Mouse (Mus musculus) monocyte, adult 5-6 weeks (primary cell): ENCODE results near the gene Paqr4. TPM values are rescaled to one million over a fixed set of nuclear protein-coding genes. Genes with fewer than 3 reads are reported as not detected.
"Not testable (repeated sequence)": the region's sequence is repeated elsewhere in the genome, so short reads cannot be mapped to it uniquely, and the experiment has no call there.

Experiments
- ATAC-seq: fragments of 153-309, 156-312 bp; replicated peaks from 2 replicates; pipeline ENCODE4 v1.8.0; 2017; ENCODE audit warnings: mild to moderate bottlenecking; ENCODE audit not compliant: low TSS enrichment, insufficient number of reproducible peaks, severe bottlenecking, poor library complexity, low FRiP score
- total RNA-seq: library from RNA; stranded (forward); fragments of 200-1000, 200-491, 200-594 nt; gene quantifications from 3 replicates; pipeline ENCODE4 v1.2.3, GENCODE M21; 2017

Gene Paqr4
- 0.38 to 5.1 TPM (median 2.9 TPM) in 3 replicates for total RNA-seq

DNA sequence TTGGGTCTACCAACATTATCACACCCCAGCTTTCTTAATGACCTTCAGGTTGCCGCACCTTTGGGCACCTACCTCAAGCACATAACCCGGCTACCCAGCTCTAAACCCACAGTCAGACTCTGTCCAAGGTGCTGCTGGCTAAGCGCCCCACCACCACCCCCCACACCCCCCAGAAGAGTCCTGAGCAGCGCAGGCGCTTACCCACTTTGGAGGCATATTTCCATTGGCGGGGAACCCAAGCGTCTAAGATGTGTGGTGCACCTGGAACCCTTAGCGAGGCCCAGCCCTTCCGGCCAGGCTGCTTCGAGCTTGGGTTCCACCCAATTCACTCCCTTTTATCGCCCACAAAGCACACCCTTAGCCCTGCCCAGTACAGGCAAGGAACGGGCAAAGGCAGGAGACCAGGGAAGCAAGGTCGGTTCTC lies at the start of gene Paqr4:
Paqr4 (minus strand) TSS at position 270 of the 424 bp plus-strand sequence.
- no peak for ATAC-seq

DNA sequence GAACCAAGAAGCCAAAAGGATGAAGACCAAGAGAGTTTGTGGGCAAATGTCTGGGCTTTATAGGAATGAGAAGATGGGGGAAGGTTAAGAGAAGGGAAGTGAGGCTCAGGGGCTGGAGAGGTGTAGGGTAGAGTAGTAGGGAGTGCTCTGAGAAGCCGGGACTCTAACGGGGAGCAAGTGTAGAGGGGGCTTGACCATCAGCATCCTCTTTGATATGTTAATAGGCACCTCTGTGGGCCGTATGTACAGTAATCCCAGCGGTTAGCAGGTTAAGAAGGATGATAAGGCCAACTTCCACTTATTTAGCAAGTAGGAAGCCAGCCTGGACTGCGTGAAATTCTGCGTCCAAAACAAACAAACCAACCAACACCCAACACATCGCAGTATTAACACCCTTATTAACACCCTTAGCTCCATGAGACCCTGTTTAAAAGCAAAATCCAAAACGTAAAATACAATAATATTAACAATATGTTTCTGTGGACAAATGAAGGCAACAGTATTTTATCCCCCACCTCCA lies 49.1 kb upstream of the Paqr4 start:
- ATAC-seq: no peak

DNA sequence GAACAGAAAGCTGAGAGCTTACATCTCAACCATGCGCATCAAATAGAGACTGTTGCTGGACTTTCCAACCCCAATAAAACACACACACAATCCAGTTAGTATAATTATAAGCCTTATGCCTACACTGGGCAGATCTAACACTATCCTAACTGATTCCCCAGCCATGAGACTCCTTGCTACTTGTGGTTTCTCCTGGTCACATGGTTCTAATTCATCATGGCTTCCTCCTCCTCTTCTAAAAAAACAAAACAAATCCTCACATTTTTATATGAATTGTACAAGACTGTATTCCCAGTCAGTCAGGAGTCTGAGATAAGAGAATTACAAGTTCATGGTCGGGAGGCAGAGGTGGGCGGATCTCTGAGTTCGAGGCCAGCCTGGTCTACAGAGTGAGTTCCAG lies 48.3 kb upstream of the Paqr4 start:
- ATAC-seq: no peak

DNA sequence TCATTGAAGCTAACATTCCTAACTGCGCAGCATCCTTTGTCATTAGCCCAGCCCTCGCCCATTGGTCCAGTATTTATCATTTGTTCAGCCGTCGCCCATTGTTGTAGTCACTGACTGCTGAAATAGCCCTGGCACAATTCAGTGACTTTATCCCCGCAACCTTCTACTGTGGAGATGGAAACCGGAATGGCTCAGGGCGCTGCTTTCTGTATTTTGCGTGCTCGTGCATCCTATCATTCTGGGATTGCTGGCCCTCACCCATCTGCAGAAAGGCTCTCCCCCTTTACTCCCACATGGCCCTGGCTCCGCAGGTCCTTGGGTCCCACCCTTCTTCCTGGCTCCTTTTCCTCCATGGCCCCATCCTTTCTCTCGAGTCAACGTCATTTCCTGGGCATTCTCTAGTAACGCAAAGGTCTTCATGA lies 45.9 kb upstream of the Paqr4 start:
- ATAC-seq: no peak

DNA sequence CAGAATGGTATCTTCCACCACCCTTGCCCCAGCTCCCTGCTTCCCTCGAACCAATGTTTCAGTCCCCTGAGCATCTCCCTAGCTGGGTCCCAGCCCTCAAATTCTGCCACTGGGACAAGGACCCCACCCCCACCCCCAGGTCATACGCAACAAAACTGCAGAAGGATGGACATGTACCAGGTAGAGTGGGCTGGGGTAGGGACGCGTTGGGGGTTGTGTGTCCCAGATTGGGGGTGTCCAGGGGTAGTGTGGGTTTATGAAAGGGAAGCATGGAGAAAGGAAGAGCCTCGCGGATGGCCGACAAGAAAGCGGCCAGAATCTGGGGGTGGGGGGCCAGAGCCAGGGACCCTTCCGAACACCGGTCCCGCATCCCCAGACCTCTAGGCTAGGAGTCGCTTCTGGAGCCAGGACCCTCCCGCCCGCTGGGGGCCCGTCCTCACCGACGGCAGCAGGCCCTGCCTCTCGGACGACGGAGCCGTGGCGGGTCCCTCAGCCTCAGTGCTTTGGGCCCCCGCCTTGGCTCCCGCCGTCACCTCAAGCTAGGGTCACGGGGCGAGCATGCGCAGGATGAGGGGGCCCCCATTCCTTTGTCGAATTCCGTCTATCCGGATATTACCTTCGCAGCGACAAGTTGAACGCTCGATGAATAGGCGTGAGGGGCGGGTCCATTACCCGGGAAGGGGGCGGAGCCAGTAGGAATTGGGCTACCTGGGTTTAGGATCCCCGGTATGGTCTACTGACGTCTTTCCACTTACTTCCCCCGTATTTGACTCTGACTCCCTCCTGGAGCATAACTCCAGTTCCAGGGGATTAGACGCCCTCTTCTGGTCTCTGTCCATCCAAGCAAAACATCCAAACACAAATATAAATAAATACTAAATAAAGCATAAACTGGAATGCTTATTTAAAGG lies 45.1 kb upstream of the Paqr4 start, which contains the start of gene Flywch2:
Flywch2 (minus strand) TSS at position 521 of the 911 bp plus-strand sequence.
- ATAC-seq: peak; percentile 59

DNA sequence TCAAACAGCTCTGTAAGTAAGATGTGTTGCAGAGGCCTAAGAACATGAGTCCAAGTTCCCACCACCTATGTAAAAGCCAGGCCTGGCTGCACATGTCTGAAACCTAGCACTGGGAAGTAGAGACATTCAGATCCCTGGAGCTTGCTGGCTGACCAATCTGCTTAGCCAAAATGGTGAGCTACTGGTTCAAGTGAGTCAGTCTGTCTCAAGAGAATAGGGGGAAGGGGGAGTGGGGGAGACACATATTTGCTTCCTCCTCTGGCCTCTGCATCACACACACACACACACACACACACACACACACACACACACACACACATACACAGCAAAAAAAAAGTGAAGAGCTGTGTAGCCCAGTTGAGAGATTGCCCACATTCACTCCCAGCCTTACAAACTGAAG lies 42.7 kb upstream of the Paqr4 start:
- ATAC-seq: no peak

DNA sequence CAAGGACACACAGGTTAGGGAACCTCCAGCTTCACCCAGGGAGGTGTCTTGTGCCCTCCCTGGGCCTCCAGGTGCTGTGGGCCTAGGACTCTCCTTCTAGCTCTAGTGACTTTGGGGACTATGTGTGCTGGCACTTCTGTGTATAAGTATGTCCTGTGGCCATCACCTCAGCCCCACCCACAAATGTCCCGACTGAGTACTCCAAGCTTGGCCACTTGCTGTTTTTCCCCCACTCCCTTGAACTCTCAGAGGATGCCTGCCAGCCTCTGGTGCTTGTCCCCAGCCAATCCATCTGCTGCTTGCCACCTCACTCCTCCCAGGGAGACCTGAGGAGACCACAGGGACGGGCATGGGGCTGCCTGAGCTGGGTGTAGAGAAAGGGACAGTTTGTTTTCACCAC lies 37.8 kb upstream of the Paqr4 start:
- ATAC-seq: no peak

GRCm38 (mm10) chr17:23777141-23777540 lies 36.5 kb upstream of the Paqr4 start:
- ATAC-seq: no peak

- ATAC-seq: no peak
Observed at GRCm38 (mm10) chr17:23776216-23776615, 35.5 kb upstream of the Paqr4 start.

DNA sequence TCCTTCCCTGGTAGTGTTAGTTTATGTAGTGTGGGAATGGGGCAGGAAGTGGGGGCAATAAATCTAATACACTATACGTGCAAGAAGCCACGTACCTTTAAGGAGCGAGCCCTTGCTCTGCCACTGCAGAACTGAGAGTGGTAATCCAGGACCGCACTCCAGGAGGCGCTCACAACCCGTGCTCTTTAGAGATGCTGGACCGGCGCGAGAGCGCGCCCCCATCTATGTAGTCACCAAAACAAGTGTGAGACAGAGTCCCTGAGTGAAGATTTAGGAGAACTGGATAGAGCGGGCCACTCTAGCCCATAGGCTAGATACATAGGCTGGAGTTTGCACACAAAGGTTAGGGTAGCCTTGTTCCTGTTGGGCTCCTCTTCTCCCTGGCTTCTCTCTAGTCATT lies 33.4 kb upstream of the Paqr4 start:
- peak; percentile 77 for ATAC-seq

DNA sequence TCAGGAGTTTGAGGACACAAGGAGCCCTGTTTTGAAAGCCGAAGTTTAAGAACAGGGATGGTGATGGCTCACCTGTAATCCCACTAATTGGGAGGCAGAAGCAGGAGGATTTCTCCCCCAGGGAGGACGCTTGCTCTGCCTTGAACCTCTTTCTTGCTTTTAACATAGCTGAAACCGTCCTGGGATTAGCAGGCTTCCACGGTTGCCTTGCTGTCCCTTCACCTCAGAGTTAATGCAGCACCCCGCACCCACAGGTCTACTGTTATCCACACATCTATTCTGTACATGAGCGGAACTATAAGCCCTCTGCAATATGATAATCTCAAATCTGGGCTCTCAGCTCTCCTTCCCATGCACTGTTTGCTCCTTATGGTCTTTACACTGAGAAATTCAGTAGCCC lies 33.0 kb upstream of the Paqr4 start:
- no peak for ATAC-seq

- not testable (repeated sequence) for ATAC-seq
Observed at GRCm38 (mm10) chr17:23772219-23772556, 31.5 kb upstream of the Paqr4 start.

GRCm38 (mm10) chr17:23771284-23772218 lies 30.9 kb upstream of the Paqr4 start, which contains the start of gene Flywch1:
TSS of gene Flywch1 (minus strand) at chr17:23771602.
- peak; percentile 97 for ATAC-seq

DNA sequence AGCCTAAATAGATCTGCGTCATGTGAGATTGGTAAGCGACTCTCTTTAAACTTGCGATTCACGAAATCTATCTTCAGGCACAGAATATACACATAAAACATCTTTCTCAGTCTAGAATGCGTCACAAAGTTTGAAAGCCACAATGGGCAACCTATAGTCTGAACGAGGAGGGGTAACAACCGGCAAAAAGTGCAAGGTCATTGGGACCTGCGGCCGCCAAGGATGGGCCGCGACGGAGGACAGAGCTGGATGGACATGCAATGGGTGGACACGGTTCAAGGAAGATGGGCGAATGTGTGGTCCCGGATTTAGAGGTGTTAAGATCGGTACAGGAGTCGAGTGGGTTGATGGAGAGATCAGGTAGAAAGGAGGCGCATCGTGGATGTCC lies 30.2 kb upstream of the Paqr4 start:
- ATAC-seq: no peak

GRCm38 (mm10) chr17:23770493-23770892 lies 29.8 kb upstream of the Paqr4 start:
- ATAC-seq: no peak

DNA sequence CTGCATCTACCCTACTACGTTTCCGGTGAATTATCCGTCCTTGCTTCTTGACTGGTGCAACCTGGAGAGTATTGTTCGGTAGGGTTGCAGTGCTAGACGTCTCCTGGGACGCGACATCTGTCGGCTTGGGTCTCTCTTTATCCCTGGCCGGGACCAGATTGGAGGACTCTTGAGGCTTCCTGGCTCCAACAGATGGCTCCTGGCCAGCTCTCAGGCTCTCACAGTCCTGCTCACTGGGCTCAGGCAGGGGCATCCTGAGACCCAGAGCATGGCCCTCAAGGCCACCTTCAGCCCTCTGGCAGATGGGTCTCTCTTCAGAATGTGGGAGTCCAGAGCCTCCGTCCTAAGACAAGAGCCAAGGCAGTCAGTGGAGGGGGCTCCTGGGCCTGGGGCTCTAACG lies 22.3 kb upstream of the Paqr4 start:
- ATAC-seq: no peak

DNA sequence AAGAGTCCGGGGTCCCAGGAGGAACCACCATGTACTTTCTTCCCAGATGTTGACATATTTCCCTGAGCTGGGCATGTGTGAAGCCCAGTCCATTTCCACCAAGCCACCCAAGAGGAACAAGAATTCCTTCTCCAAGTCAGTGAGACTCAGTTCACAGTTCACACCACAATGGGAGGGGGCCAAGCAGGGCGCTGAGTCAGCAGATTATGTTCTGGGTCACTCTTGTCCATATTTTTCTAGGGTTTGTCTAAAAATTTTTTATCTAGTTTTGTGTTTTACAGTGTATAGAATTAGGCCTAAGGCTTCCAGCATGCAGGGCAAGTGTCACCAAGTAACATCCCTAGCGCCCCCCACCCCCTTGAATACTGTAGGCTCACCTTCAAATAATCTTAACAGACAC lies 20.5 kb upstream of the Paqr4 start:
- no peak for ATAC-seq

DNA sequence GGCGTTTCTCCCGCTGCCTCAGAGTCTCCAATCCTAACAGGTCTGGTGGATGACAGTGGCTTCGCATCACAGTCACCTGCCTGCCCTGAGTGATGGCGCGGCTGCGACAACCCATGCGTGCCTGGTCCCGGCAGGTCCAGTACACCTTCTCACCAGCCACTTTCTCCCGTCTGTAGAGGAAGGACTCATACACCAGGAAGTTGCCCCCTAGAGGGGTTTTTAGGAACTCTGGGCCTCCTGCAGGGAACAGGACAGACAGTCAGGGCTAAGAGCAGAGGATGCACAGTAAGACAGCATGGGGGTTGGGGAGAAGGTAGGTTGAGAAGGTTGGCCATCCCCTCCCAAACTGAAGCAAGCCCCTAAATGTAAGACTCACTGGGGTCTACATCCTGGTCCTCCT lies 19.6 kb upstream of the Paqr4 start:
- ATAC-seq: no peak

GRCm38 (mm10) chr17:23758801-23759200 lies 18.1 kb upstream of the Paqr4 start:
- no peak for ATAC-seq
